Mouse (Mus musculus) thymus, adult 2 months (tissue): ENCODE measurements around the gene Rnf126. TPM values are rescaled to one million over a fixed set of nuclear protein-coding genes. Genes with fewer than 3 reads are reported as not detected.

Experiments
- DNase-seq: peaks from one replicate; pipeline ENCODE4 v3.0.0; 2021
- H3K27ac ChIP-seq: fragments of 200-500 bp; 2 replicates; pipeline ENCODE4 v1.5.1; 2012; ENCODE audit warnings: low read length, control low read depth; ENCODE audit not compliant: control insufficient read depth, insufficient read depth
- H3K27me3 ChIP-seq: fragments of 200-500 bp; 2 replicates; pipeline ENCODE4 v1.6.1; 2012; ENCODE audit warnings: mild to moderate bottlenecking, low read length, moderate library complexity, mixed read lengths; ENCODE audit not compliant: control insufficient read depth, insufficient read depth
- H3K36me3 ChIP-seq: fragments of 200-500 bp; 2 replicates; pipeline ENCODE4 v1.6.1; 2012; ENCODE audit warnings: mild to moderate bottlenecking, low read length, moderate library complexity; ENCODE audit not compliant: control insufficient read depth, insufficient read depth
- H3K4me1 ChIP-seq: fragments of 200-500 bp; replicated peaks from 2 replicates; pipeline ENCODE4 v1.6.1; 2012; ENCODE audit warnings: low read length; ENCODE audit not compliant: control insufficient read depth, insufficient read depth
- H3K4me3 ChIP-seq: fragments of 200-500 bp; 2 replicates; pipeline ENCODE4 v1.5.1; 2012; ENCODE audit warnings: mild to moderate bottlenecking, low read length, control low read depth, moderate library complexity; ENCODE audit not compliant: control insufficient read depth, insufficient read depth
- CTCF ChIP-seq: fragments of 200-500 bp; IDR thresholded peaks from 2 replicates; pipeline ENCODE4 v1.5.1; 2012; ENCODE audit warnings: mild to moderate bottlenecking, control low read depth, low read length, moderate library complexity, borderline replicate concordance; ENCODE audit not compliant: control insufficient read depth, poor library complexity, insufficient read depth; ENCODE audit errors: extremely low read depth
- POLR2A ChIP-seq: fragments of 200-500 bp; IDR thresholded peaks from 2 replicates; pipeline ENCODE4 v1.6.1; 2012; ENCODE audit warnings: mild to moderate bottlenecking, low read length, control low read depth, moderate library complexity; ENCODE audit not compliant: control insufficient read depth, poor library complexity, insufficient read depth; ENCODE audit errors: extremely low read depth
- WGBS: fragments of 180-500 bp; shearing (Covaris S2); methylation state at CpG from one replicate; pipeline ENCODE4 v1.1.7; 2018; 5-methylcytosine and 5-hydroxymethylcytosine counted together
- polyA plus RNA-seq: library from polyadenylated mRNA; depleted of rRNA; stranded (reverse); fragments of >200 nt; gene quantifications from 2 replicates; pipeline ENCODE4 v1.2.3, GENCODE M21; 2012; rRNA removed

Gene Rnf126
- polyA plus RNA-seq, 1 experiment = 375 TPM

- 89% methylated on average over 7 of the region's 7 CpGs for WGBS
- Histone ChIP-seq H3K27ac (no peak overlapping the region), H3K4me3 (no peak overlapping the region), H3K36me3 (peaks cover 13% of the 10 kb centered on the region; the same call in 1 of the 2 replicates), H3K4me1 (peaks cover 21% of the 10 kb centered on the region), H3K27me3 (no peaks in the 10 kb centered on the region; the same call in 1 of the 2 replicates)
- no peak for DNase-seq
- TF ChIP-seq CTCF = no peak
- no peak for TF ChIP-seq POLR2A
Observed at GRCm38 (mm10) chr10:79709307-79709706, 57.4 kb downstream of the Rnf126 start.

- H3K4me3 ChIP-seq = no peak overlapping the region
- H3K4me1 ChIP-seq = peaks cover 21% of the 10 kb centered on the region
- no peaks in the 10 kb centered on the region for H3K27me3 ChIP-seq
- no peak for DNase-seq
- WGBS = 97% methylated on average over 21 of the region's 21 CpGs
- no peak overlapping the region for H3K27ac ChIP-seq
- peaks cover 13% of the 10 kb centered on the region; the same call in 1 of the 2 replicates for H3K36me3 ChIP-seq
- TF ChIP-seq POLR2A = no peak
- TF ChIP-seq CTCF = no peak
Observed at GRCm38 (mm10) chr10:79708668-79709067, 58.1 kb downstream of the Rnf126 start.

Other genes with a start within 250 kb of the Rnf126 start
- gene Plpp2, start 233.2 kb downstream of the Rnf126 start, polyA plus RNA-seq = 7.5 and 8.7 TPM in 2 replicates
- gene Mier2, start 211.8 kb downstream of the Rnf126 start, polyA plus RNA-seq = 214 and 215 TPM in 2 replicates
- not detected in 2 replicates for gene Theg, start 179.6 kb downstream of the Rnf126 start, polyA plus RNA-seq
- 0.05 TPM in 1 of 2 replicates, not detected in the other for gene C2cd4c, start 152.9 kb downstream of the Rnf126 start, polyA plus RNA-seq
- gene Shc2, start 129.0 kb downstream of the Rnf126 start, polyA plus RNA-seq = 1.2 TPM in 2 replicates
- 0.18 and 0.23 TPM in 2 replicates for gene Odf3l2, start 121.2 kb downstream of the Rnf126 start, polyA plus RNA-seq
- gene Madcam1, start 102.4 kb downstream of the Rnf126 start, polyA plus RNA-seq = 2.9 and 4.0 TPM in 2 replicates
- 92.1 and 92.3 TPM in 2 replicates for gene Tpgs1, start 97.6 kb downstream of the Rnf126 start, polyA plus RNA-seq
- gene Cdc34, start 84.8 kb downstream of the Rnf126 start, polyA plus RNA-seq = 309 and 321 TPM in 2 replicates
- 0.57 and 1.2 TPM in 2 replicates for gene Gzmm, start 77.9 kb downstream of the Rnf126 start, polyA plus RNA-seq
- gene Bsg, start 62.5 kb downstream of the Rnf126 start, polyA plus RNA-seq = 345 and 396 TPM in 2 replicates
- gene Hcn2, start 50.3 kb downstream of the Rnf126 start, polyA plus RNA-seq = 3.1 and 4.7 TPM in 2 replicates
- 104 and 109 TPM in 2 replicates for gene Polrmt, start 20.4 kb downstream of the Rnf126 start, polyA plus RNA-seq
- not detected in 2 replicates for gene Fgf22, start 11.9 kb downstream of the Rnf126 start, polyA plus RNA-seq
- gene Fstl3, start 10.3 kb upstream of the Rnf126 start, polyA plus RNA-seq = 15.9 and 17.1 TPM in 2 replicates
- gene Prss57, start 24.0 kb upstream of the Rnf126 start, polyA plus RNA-seq = 23.4 and 30.1 TPM in 2 replicates
- 63.7 and 87.8 TPM in 2 replicates for gene Palm, start 26.6 kb upstream of the Rnf126 start, polyA plus RNA-seq
- 6.6 and 6.8 TPM in 2 replicates for gene Misp, start 54.0 kb upstream of the Rnf126 start, polyA plus RNA-seq
- gene Ptbp1, start 87.5 kb upstream of the Rnf126 start, polyA plus RNA-seq = 583 and 703 TPM in 2 replicates
- gene Prtn3, start 107.5 kb upstream of the Rnf126 start, polyA plus RNA-seq = 5.3 and 9.2 TPM in 2 replicates
- 1.1 and 1.9 TPM in 2 replicates for gene Plppr3, start 107.7 kb upstream of the Rnf126 start, polyA plus RNA-seq
- 3.7 and 8.9 TPM in 2 replicates for gene Elane, start 119.3 kb upstream of the Rnf126 start, polyA plus RNA-seq
- 1,248 and 1,398 TPM in 2 replicates for gene Cfd, start 123.9 kb upstream of the Rnf126 start, polyA plus RNA-seq
- 103 and 121 TPM in 2 replicates for gene Med16, start 142.0 kb upstream of the Rnf126 start, polyA plus RNA-seq
- not detected in 2 replicates for gene Gm26602, start 143.9 kb upstream of the Rnf126 start, polyA plus RNA-seq
- 5.8 and 7.5 TPM in 2 replicates for gene Kiss1r, start 150.0 kb upstream of the Rnf126 start, polyA plus RNA-seq
- 279 and 303 TPM in 2 replicates for gene R3hdm4, start 154.3 kb upstream of the Rnf126 start, polyA plus RNA-seq
- 12.5 and 13.5 TPM in 2 replicates for gene Arid3a, start 160.1 kb upstream of the Rnf126 start, polyA plus RNA-seq
- gene Wdr18, start 193.2 kb upstream of the Rnf126 start, polyA plus RNA-seq = 68.1 and 74.5 TPM in 2 replicates
- gene Grin3b, start 203.8 kb upstream of the Rnf126 start, polyA plus RNA-seq = 0.07 and 0.14 TPM in 2 replicates
- gene Tmem259, start 217.4 kb upstream of the Rnf126 start, polyA plus RNA-seq = 540 and 566 TPM in 2 replicates
- gene Cnn2, start 221.6 kb upstream of the Rnf126 start, polyA plus RNA-seq = 239 and 245 TPM in 2 replicates
- gene Abca7, start 229.5 kb upstream of the Rnf126 start, polyA plus RNA-seq = 79.5 and 83.5 TPM in 2 replicates
- 1,362 and 1,504 TPM in 2 replicates for gene Arhgap45, start 249.7 kb upstream of the Rnf126 start, polyA plus RNA-seq